Mouse (Mus musculus): ENCODE data around the gene Sufu.

Sufu gene

GRCm38 (mm10) chr19:46396686-46397435 is at the start of gene Sufu:
TSS of gene Sufu (plus strand) at chr19:46396896.
- peak; percentile 98 for DNase-seq (ENCODE audit: low read depth, low spot score)

- no peak for DNase-seq (ENCODE audit: low read depth, low spot score)
Observed at GRCm38 (mm10) chr19:46347146-46347545, 49.5 kb upstream of the Sufu start.

- DNase-seq (ENCODE audit: low read depth, low spot score), result no peak
Observed at GRCm38 (mm10) chr19:46347936-46348668, 48.6 kb upstream of the Sufu start.

- DNase-seq (ENCODE audit: low read depth, low spot score), result peak; percentile 69
Observed at GRCm38 (mm10) chr19:46348761-46349458, 47.8 kb upstream of the Sufu start.

GRCm38 (mm10) chr19:46349550-46349949 is 47.1 kb upstream of the Sufu start:
- DNase-seq (ENCODE audit: low read depth, low spot score), result no peak

GRCm38 (mm10) chr19:46350168-46350932 is 46.3 kb upstream of the Sufu start, which contains the start of gene 2310034G01Rik:
TSS of gene 2310034G01Rik (minus strand) at chr19:46350302.
- DNase-seq (ENCODE audit: low read depth, low spot score), result no peak

GRCm38 (mm10) chr19:46356701-46357138 is 40.0 kb upstream of the Sufu start:
- DNase-seq (ENCODE audit: low read depth, low spot score), result peak; percentile 81

GRCm38 (mm10) chr19:46357344-46358280 is 39.1 kb upstream of the Sufu start:
- no peak for DNase-seq (ENCODE audit: low read depth, low spot score)

- DNase-seq (ENCODE audit: low read depth, low spot score), result no peak
Observed at GRCm38 (mm10) chr19:46358381-46358780, 38.3 kb upstream of the Sufu start.

- no peak for DNase-seq (ENCODE audit: low read depth, low spot score)
Observed at GRCm38 (mm10) chr19:46362104-46362503, 34.6 kb upstream of the Sufu start.

GRCm38 (mm10) chr19:46363294-46364009 is 33.2 kb upstream of the Sufu start:
- no peak for DNase-seq (ENCODE audit: low read depth, low spot score)

- no peak for DNase-seq (ENCODE audit: low read depth, low spot score)
Observed at GRCm38 (mm10) chr19:46367798-46368590, 28.7 kb upstream of the Sufu start.

GRCm38 (mm10) chr19:46369204-46369603 is 27.5 kb upstream of the Sufu start:
- no peak for DNase-seq (ENCODE audit: low read depth, low spot score)

- no peak for DNase-seq (ENCODE audit: low read depth, low spot score)
Observed at GRCm38 (mm10) chr19:46374477-46375088, 22.1 kb upstream of the Sufu start.

GRCm38 (mm10) chr19:46375489-46375888 is 21.2 kb upstream of the Sufu start:
- DNase-seq (ENCODE audit: low read depth, low spot score), result no peak

- DNase-seq (ENCODE audit: low read depth, low spot score), result no peak
Observed at GRCm38 (mm10) chr19:46375891-46376290, 20.8 kb upstream of the Sufu start.

- DNase-seq (ENCODE audit: low read depth, low spot score), result no peak
Observed at GRCm38 (mm10) chr19:46382275-46382674, 14.4 kb upstream of the Sufu start.

- no peak for DNase-seq (ENCODE audit: low read depth, low spot score)
Observed at GRCm38 (mm10) chr19:46389872-46390271, 6.8 kb upstream of the Sufu start.
